Mouse (Mus musculus) right cerebral cortex, postnatal 25 days (tissue): ENCODE data around the gene Rnf214.
A peak's percentile ranks its signal among the peaks of the same experiment; 100 is the strongest.
"Not testable (repeated sequence)": the region's sequence is repeated elsewhere in the genome, so short reads cannot be mapped to it uniquely, and the experiment has no call there.

Experiments
- DNase-seq: peaks from one replicate; pipeline ENCODE4 v3.0.0; 2022

The Rnf214 gene

GRCm38 (mm10) chr9:45849528-45850408 is 56.9 kb downstream of the Rnf214 start:
- DNase-seq: peak; percentile 64

- DNase-seq: no peak
Observed at GRCm38 (mm10) chr9:45846891-45847460, 59.7 kb downstream of the Rnf214 start.

GRCm38 (mm10) chr9:45846176-45846575 is 60.5 kb downstream of the Rnf214 start:
- not testable (repeated sequence) for DNase-seq

GRCm38 (mm10) chr9:45845541-45845940 is 61.2 kb downstream of the Rnf214 start:
- no peak for DNase-seq

- no peak for DNase-seq
Observed at GRCm38 (mm10) chr9:45843780-45844179, 62.9 kb downstream of the Rnf214 start.

GRCm38 (mm10) chr9:45843007-45843406 is 63.7 kb downstream of the Rnf214 start:
- no peak for DNase-seq

GRCm38 (mm10) chr9:45841458-45841857 is 65.3 kb downstream of the Rnf214 start:
- DNase-seq: no peak

GRCm38 (mm10) chr9:45840331-45840730 is 66.4 kb downstream of the Rnf214 start:
- no peak for DNase-seq

GRCm38 (mm10) chr9:45839982-45840300 is 66.8 kb downstream of the Rnf214 start:
- DNase-seq: no peak

- no peak for DNase-seq
Observed at GRCm38 (mm10) chr9:45839139-45839981, 67.4 kb downstream of the Rnf214 start.

GRCm38 (mm10) chr9:45838434-45839138 is 68.1 kb downstream of the Rnf214 start, which contains the start of gene Bace1:
TSS of gene Bace1 (plus strand) at chr9:45838580.
- DNase-seq: peak; percentile 86

GRCm38 (mm10) chr9:45838069-45838433 is 68.7 kb downstream of the Rnf214 start:
- no peak for DNase-seq

GRCm38 (mm10) chr9:45833461-45833860 is 73.2 kb downstream of the Rnf214 start:
- DNase-seq: no peak

GRCm38 (mm10) chr9:45832898-45833297 is 73.8 kb downstream of the Rnf214 start:
- no peak for DNase-seq

- peak; percentile 48 for DNase-seq
Observed at GRCm38 (mm10) chr9:45829107-45829506, 77.6 kb downstream of the Rnf214 start.

- peak; percentile 88 for DNase-seq
Observed at GRCm38 (mm10) chr9:45828291-45828963, 78.3 kb downstream of the Rnf214 start, which contains the start of gene Cep164. TSS of gene Cep164 (minus strand) at chr9:45828691.

- DNase-seq: no peak
Observed at GRCm38 (mm10) chr9:45827663-45828290, 78.9 kb downstream of the Rnf214 start.

GRCm38 (mm10) chr9:45818406-45819011 is 88.2 kb downstream of the Rnf214 start:
- DNase-seq: no peak

- DNase-seq: no peak
Observed at GRCm38 (mm10) chr9:45815525-45815924, 91.2 kb downstream of the Rnf214 start.

GRCm38 (mm10) chr9:45815113-45815512 is 91.6 kb downstream of the Rnf214 start:
- peak; percentile 38 for DNase-seq
